Mouse (Mus musculus) stomach, adult 2 months (tissue): ENCODE measurements around the gene Hoxc4. TPM values are rescaled to one million over a fixed set of nuclear protein-coding genes. Genes with fewer than 3 reads are reported as not detected.

Experiments
- polyA plus RNA-seq: library from polyadenylated mRNA; depleted of rRNA; stranded (reverse); fragments of >200 nt; gene quantifications from 2 replicates; pipeline ENCODE4 v1.2.3, GENCODE M21; 2012; rRNA removed

Gene Hoxc4
- 4.3 and 4.5 TPM in 2 replicates for polyA plus RNA-seq

DNA sequence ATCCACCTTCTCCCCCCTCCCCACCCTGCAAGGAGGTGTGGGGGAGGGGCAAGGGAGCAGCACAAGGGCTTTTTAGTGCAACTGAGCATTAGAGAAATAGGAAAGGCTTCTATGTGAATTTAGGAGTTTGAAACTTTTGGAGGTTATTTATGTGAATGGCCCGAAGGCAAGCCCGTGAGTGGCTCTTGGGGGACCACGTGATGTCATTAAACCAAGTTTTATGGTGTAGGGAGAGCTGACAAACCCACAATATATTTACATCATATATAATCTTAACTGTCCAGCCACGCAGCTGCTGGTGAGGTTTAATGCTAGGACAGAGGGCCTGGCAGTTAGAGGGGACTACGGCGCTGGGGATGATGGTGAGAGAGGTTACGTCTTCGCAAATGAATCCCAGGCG is at the start of gene Hoxc4:
Gene Hoxc4 (plus strand): TSS at position 299 of the 400 bp plus-strand sequence.

DNA sequence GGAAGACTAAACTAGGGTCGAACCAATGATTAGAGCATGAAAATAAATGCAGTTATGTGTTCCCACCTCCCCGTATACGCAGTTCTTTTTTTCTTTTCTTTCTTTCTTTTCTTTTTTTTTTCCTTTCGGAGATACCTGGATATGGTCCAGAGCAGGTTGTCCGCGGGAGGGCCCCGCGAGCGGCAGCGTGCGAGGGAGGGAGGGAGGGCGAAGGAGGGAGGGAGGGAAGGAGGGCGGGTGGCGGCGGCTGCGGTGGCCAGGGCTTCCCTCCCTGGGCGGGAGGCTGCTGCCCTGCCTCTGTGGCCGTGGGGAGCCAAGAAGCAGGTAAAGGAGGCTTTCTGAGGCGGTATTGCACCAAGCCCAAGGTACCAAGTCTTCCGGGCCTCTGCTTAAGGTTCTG is 42.6 kb upstream of the Hoxc4 start, which contains the start of gene Hoxc9:
Gene Hoxc9 (plus strand): TSS at position 269 of the 400 bp plus-strand sequence.

GRCm38 (mm10) chr15:102990461-102991397 is 28.0 kb upstream of the Hoxc4 start, which contains the start of gene Hoxc8:
Gene Hoxc8 (plus strand): TSS chr15:102990607.

GRCm38 (mm10) chr15:102997939-102998355 is 20.8 kb upstream of the Hoxc4 start, which contains the start of gene Hoxc6:
Gene Hoxc6 (plus strand): TSS chr15:102998257.

Other genes with a start within 250 kb of the Hoxc4 start
- not detected in 2 replicates for gene Hoxc13, start 97.8 kb upstream of the Hoxc4 start, polyA plus RNA-seq
- not detected in 2 replicates for gene Hoxc12, start 82.2 kb upstream of the Hoxc4 start, polyA plus RNA-seq
- gene Hoxc11, start 64.5 kb upstream of the Hoxc4 start, polyA plus RNA-seq = not detected in 2 replicates
- not detected in 2 replicates for gene Hoxc10, start 52.1 kb upstream of the Hoxc4 start, polyA plus RNA-seq
- 6.0 and 6.8 TPM in 2 replicates for gene Hoxc5, start 51.5 kb upstream of the Hoxc4 start, polyA plus RNA-seq
- gene Hoxc9, start 42.5 kb upstream of the Hoxc4 start, polyA plus RNA-seq = not detected in 2 replicates
- gene Hoxc8, start 28.3 kb upstream of the Hoxc4 start, polyA plus RNA-seq = 2.9 and 3.3 TPM in 2 replicates
- gene Hoxc6, start 20.7 kb upstream of the Hoxc4 start, polyA plus RNA-seq = 3.1 and 4.7 TPM in 2 replicates
- 8.9 and 10.8 TPM in 2 replicates for gene Smug1, start 148.2 kb downstream of the Hoxc4 start, polyA plus RNA-seq
- gene Cbx5, start 220.9 kb downstream of the Hoxc4 start, polyA plus RNA-seq = 1.5 and 2.3 TPM in 2 replicates
- gene Hnrnpa1, start 221.5 kb downstream of the Hoxc4 start, polyA plus RNA-seq = 5.3 and 6.8 TPM in 2 replicates
- 0.65 and 1.6 TPM in 2 replicates for gene Nfe2, start 239.5 kb downstream of the Hoxc4 start, polyA plus RNA-seq